Mouse (Mus musculus) spleen, adult 2 months (tissue): Measurements from ENCODE around the gene Tcp11l1. TPM values are rescaled to one million over a fixed set of nuclear protein-coding genes. Genes with fewer than 3 reads are reported as not detected.
A peak's percentile ranks its signal among the peaks of the same experiment; 100 is the strongest.

ENCODE experiments used
- DNase-seq, 2 experiments: peaks; one replicate each; pipeline versions ENCODE4 v3.0.0 to v3.0.0-alpha.2; 2012 to 2021; ENCODE audit warnings: low spot score in 2 of 2, low read depth in 1 of 2
- H3K27ac ChIP-seq: fragments of 200-500 bp; 2 replicates; pipeline ENCODE4 v1.5.1; 2012; ENCODE audit warnings: low read length, inconsistent platforms; ENCODE audit not compliant: insufficient read depth
- H3K27me3 ChIP-seq: fragments of 200-500 bp; 2 replicates; pipeline ENCODE4 v1.6.1; 2012; ENCODE audit warnings: mild to moderate bottlenecking, moderate library complexity, low read length, inconsistent platforms; ENCODE audit not compliant: control insufficient read depth, insufficient read depth
- H3K36me3 ChIP-seq: fragments of 200-500 bp; 2 replicates; pipeline ENCODE4 v1.6.1; 2012; ENCODE audit warnings: mild to moderate bottlenecking, low read length, inconsistent platforms; ENCODE audit not compliant: control insufficient read depth, insufficient read depth
- H3K4me1 ChIP-seq: fragments of 200-500 bp; 2 replicates; pipeline ENCODE4 v1.6.1; 2011; ENCODE audit warnings: inconsistent platforms; ENCODE audit not compliant: control insufficient read depth, insufficient read depth, insufficient read length
- H3K4me3 ChIP-seq: fragments of 200-500 bp; 2 replicates; pipeline ENCODE4 v1.5.1; 2011; ENCODE audit warnings: mild to moderate bottlenecking, inconsistent platforms; ENCODE audit not compliant: insufficient read depth, insufficient read length; ENCODE audit errors: extremely low read depth
- CTCF ChIP-seq: fragments of 200-500 bp; IDR thresholded peaks from 2 replicates; pipeline ENCODE4 v1.5.1; 2011; ENCODE audit warnings: mild to moderate bottlenecking, inconsistent platforms; ENCODE audit not compliant: insufficient read depth, insufficient read length, insufficient replicate concordance; ENCODE audit errors: extremely low read depth
- POLR2A ChIP-seq: fragments of 200-500 bp; IDR thresholded peaks from 2 replicates; pipeline ENCODE4 v1.6.1; 2011; ENCODE audit warnings: low read depth, low read length, inconsistent platforms
- WGBS: fragments of 180-500 bp; shearing (Covaris S2); methylation state at CpG from one replicate; pipeline ENCODE4 v1.1.7; 2018; 5-methylcytosine and 5-hydroxymethylcytosine counted together
- polyA plus RNA-seq: library from polyadenylated mRNA; depleted of rRNA; stranded (reverse); fragments of >200 nt; gene quantifications from 2 replicates; pipeline ENCODE4 v1.2.3, GENCODE M21; 2012

Gene Tcp11l1
- polyA plus RNA-seq, 1 experiment = 2.1 TPM

- 87% methylated on average over 15 of the region's 15 CpGs for WGBS
- DNase-seq = no peak
- no peaks in the 10 kb centered on the region for H3K36me3 ChIP-seq
- peaks cover 8% of the 10 kb centered on the region for H3K27me3 ChIP-seq
- H3K27ac ChIP-seq = no peak overlapping the region
- TF ChIP-seq CTCF (no peak), POLR2A (no peak)
- H3K4me3 ChIP-seq = no peak overlapping the region
- no peaks in the 10 kb centered on the region for H3K4me1 ChIP-seq
Observed at GRCm38 (mm10) chr2:104714254-104714691, 2.3 kb upstream of the Tcp11l1 start.

- Histone ChIP-seq H3K27me3 (peaks cover 8% of the 10 kb centered on the region), H3K27ac (no peak overlapping the region), H3K4me1 (no peaks in the 10 kb centered on the region), H3K4me3 (peak overlapping the region; percentile 61), H3K36me3 (no peaks in the 10 kb centered on the region)
- 12% methylated on average over 7 of the region's 7 CpGs for WGBS
- TF ChIP-seq POLR2A (no peak), CTCF (no peak)
- no peak for DNase-seq
Observed at GRCm38 (mm10) chr2:104712486-104712809, 479 bp upstream of the Tcp11l1 start.

DNA sequence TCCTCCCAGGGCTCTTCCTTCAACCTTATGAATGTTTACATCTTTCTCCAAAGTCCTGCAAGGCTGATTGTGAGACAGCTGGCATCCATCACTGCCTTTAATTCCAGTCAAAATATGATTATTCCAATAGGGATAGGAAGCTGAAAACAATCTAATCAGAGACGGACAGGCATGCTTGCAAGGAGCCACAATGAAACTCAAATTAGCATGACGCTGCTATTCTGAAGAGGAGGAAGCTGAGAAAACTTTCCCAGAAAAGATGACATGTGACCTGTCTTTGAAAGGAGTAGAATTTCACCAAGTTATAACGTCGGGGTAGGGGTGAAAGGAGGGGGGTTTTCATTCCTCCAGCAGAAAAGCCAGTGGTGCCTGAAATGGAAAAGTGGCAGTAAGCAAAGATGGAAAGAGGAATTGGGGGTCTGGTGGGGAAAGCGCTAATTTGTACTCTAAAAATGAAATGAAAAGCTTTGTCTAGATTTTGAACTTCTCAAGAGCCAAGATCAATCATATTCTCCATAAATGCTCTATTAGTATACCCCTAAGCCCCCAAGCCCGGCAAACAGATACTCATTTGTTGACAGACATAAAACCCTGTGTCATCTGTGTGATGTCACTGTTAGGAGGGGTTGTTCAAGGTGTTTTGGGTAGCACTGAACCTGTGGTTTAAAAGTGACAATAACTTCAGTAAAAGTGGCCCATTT lies 1.1 kb downstream of the Tcp11l1 start:
- no peaks in the 10 kb centered on the region for H3K36me3 ChIP-seq
- TF ChIP-seq CTCF (no peak), POLR2A (no peak)
- no peaks in the 10 kb centered on the region for H3K4me1 ChIP-seq
- H3K27me3 ChIP-seq = peaks cover 8% of the 10 kb centered on the region
- no peak overlapping the region for H3K4me3 ChIP-seq
- 20% methylated on average over 6 of the region's 6 CpGs for WGBS
- DNase-seq = no peak
- H3K27ac ChIP-seq = no peak overlapping the region

DNA sequence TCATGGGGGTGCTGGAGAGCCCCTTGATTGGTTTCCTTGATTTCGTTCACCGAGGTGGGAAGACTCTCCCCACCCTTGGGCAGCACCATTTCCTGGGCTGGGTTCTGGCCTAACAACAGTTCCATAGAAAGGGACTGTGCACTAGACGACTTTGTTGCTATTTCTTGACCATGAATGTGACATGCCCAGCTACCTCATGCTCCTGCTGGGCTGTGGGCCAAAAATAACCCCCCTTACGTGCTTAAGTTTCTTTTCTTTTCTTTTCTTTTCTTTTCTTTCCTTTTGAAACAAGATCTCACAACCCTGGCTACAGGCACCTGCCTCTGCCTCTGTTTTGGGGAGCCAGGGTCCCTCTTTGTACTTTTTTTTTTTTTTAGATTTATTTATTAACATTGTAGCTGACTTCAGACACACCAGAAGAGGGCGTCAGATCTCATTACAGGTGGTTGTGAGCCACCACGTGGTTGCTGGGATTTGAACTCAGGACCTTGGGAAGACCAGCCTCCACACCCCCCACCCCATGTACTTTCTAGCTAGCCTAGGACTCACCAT lies 2.1 kb downstream of the Tcp11l1 start:
- Histone ChIP-seq H3K36me3 (no peaks in the 10 kb centered on the region), H3K27me3 (peaks cover 8% of the 10 kb centered on the region), H3K27ac (no peak overlapping the region), H3K4me1 (no peaks in the 10 kb centered on the region), H3K4me3 (no peak overlapping the region)
- DNase-seq = no peak
- TF ChIP-seq POLR2A = no peak
- TF ChIP-seq CTCF = no peak
- 66% methylated on average over 6 of the region's 6 CpGs for WGBS

DNA sequence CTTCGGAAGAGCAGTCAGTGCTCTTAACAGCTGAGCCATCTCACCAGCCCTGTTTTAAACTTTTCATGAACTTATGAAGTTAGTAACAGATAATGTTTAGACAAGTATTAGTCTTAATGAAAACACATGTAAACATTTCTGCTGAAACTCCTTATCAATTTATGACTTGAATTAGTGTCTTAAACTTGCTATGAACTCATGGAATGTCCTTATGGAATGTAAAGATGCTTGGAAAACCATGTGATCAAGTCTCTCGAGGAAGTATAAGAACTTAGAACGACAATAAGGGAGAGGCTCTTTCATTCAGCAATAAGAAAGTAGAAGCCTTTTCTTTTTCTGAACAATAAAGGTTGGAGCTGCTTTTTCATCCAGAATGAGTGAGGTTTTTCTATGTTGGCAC lies 7.6 kb downstream of the Tcp11l1 start:
- Histone ChIP-seq H3K36me3 (no peaks in the 10 kb centered on the region), H3K4me1 (no peaks in the 10 kb centered on the region), H3K27ac (no peak overlapping the region), H3K4me3 (no peak overlapping the region), H3K27me3 (no peaks in the 10 kb centered on the region)
- WGBS = 87% methylated on average over 3 of the region's 3 CpGs
- TF ChIP-seq CTCF (no peak), POLR2A (no peak)
- no peak for DNase-seq

DNA sequence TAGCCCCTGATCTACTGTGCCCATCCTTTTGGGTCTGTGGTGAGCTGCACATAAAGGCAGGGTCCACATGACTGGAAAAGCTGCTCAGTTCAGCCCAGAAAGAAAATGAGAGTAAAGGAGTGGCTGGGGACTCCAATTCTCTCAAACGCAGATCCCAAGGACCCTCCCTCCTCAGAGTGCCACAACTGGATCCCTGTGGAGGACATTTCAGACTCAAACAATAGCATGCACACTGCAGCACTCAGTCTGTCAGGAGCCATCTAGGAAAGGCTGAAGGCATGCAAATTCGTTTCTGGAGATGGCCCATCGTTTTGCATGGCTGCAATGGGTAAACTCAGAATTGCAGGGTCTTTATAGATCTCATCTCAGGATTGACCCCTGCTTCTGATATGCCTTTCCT lies 8.8 kb downstream of the Tcp11l1 start:
- H3K27ac ChIP-seq = no peak overlapping the region
- 79% methylated on average over 3 of the region's 3 CpGs for WGBS
- no peaks in the 10 kb centered on the region for H3K4me1 ChIP-seq
- TF ChIP-seq CTCF (no peak), POLR2A (no peak)
- no peak overlapping the region for H3K4me3 ChIP-seq
- H3K27me3 ChIP-seq = no peaks in the 10 kb centered on the region
- no peak for DNase-seq
- no peaks in the 10 kb centered on the region for H3K36me3 ChIP-seq

DNA sequence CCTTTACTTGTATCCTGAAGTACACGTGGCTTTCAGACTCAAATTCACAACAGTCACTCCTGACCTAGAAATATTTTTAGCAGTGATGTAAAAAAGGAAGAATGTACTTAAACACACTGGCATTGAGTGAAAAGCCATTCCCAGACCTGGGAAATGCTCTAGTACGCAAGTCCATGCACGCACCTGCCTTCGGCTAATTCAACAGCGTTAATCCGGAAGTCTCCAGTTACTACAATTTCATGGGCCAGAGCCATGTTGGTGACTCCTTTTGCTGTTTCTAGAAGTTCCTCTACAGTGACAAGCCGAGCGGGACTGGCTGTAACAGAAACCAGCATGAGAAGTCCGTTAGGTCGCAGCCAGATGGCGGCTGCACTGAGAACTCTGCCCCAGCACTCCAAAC lies 12.3 kb downstream of the Tcp11l1 start:
- H3K4me1 ChIP-seq = no peaks in the 10 kb centered on the region
- no peak overlapping the region for H3K4me3 ChIP-seq
- TF ChIP-seq CTCF = no peak
- no peak for TF ChIP-seq POLR2A
- no peak for DNase-seq
- no peak overlapping the region for H3K27ac ChIP-seq
- no peaks in the 10 kb centered on the region for H3K36me3 ChIP-seq
- WGBS = 90% methylated on average over 11 of the region's 11 CpGs
- no peaks in the 10 kb centered on the region for H3K27me3 ChIP-seq
